Mouse (Mus musculus) cerebellum, adult 9-11 months (tissue): ENCODE data around the gene Ptges.
A peak's percentile ranks its signal among the peaks of the same experiment; 100 is the strongest.
"Not testable (repeated sequence)": the region's sequence is repeated elsewhere in the genome, so short reads cannot be mapped to it uniquely, and the experiment has no call there.

Experiments
- DNase-seq: peaks from one replicate; pipeline ENCODE4 v3.0.0; 2022

Ptges gene

GRCm38 (mm10) chr2:30927844-30928628, 1.6 kb downstream of the Ptges start:
- peak; percentile 65 for DNase-seq

GRCm38 (mm10) chr2:30927151-30927781, 2.4 kb downstream of the Ptges start:
- no peak for DNase-seq

- DNase-seq = no peak
These were observed 3.3 kb downstream of the Ptges start for GRCm38 (mm10) chr2:30926381-30926780.

- DNase-seq = no peak
These were observed 4.5 kb downstream of the Ptges start for GRCm38 (mm10) chr2:30925181-30925580.

- no peak for DNase-seq
These were observed 6.6 kb downstream of the Ptges start for GRCm38 (mm10) chr2:30923099-30923498.

GRCm38 (mm10) chr2:30920216-30920615, 9.4 kb downstream of the Ptges start:
- DNase-seq = no peak

GRCm38 (mm10) chr2:30918780-30919329, 10.8 kb downstream of the Ptges start:
- no peak for DNase-seq

GRCm38 (mm10) chr2:30918126-30918525, 11.5 kb downstream of the Ptges start:
- no peak for DNase-seq

GRCm38 (mm10) chr2:30917649-30918048, 12.0 kb downstream of the Ptges start:
- DNase-seq = no peak

- not testable (repeated sequence) for DNase-seq
These were observed 13.7 kb downstream of the Ptges start for GRCm38 (mm10) chr2:30915933-30916332.

GRCm38 (mm10) chr2:30915376-30915775, 14.3 kb downstream of the Ptges start:
- no peak for DNase-seq

GRCm38 (mm10) chr2:30914836-30915235, 14.8 kb downstream of the Ptges start:
- DNase-seq = no peak

- no peak for DNase-seq
These were observed 16.6 kb downstream of the Ptges start for GRCm38 (mm10) chr2:30913022-30913421.

- no peak for DNase-seq
These were observed 17.3 kb downstream of the Ptges start for GRCm38 (mm10) chr2:30912291-30912773.

- no peak for DNase-seq
These were observed 23.0 kb downstream of the Ptges start for GRCm38 (mm10) chr2:30906641-30907040.

GRCm38 (mm10) chr2:30905906-30906305, 23.8 kb downstream of the Ptges start:
- no peak for DNase-seq

- DNase-seq = peak; percentile 24
These were observed 24.7 kb downstream of the Ptges start for GRCm38 (mm10) chr2:30904991-30905390.

GRCm38 (mm10) chr2:30904231-30904630, 25.4 kb downstream of the Ptges start:
- no peak for DNase-seq

GRCm38 (mm10) chr2:30902726-30903722, 26.6 kb downstream of the Ptges start:
- DNase-seq = no peak

GRCm38 (mm10) chr2:30902256-30902655, 27.4 kb downstream of the Ptges start:
- DNase-seq = no peak

GRCm38 (mm10) chr2:30901646-30902160, 28.0 kb downstream of the Ptges start:
- DNase-seq = no peak

- DNase-seq = no peak
These were observed 30.1 kb downstream of the Ptges start for GRCm38 (mm10) chr2:30899397-30900069.
